Mouse (Mus musculus): Measurements from ENCODE around the gene Map1lc3b.

GRCm38 (mm10) chr8:121584730-121585129 is 5.4 kb upstream of the Map1lc3b start:
- TF ChIP-seq POLR2A (IDR thresholded peaks at IDR 0.05; ENCODE audit: insufficient read length, low read depth) (no peak), POLR2AphosphoS2 (IDR thresholded peaks at IDR 0.05; ENCODE audit: insufficient read length, low read depth) (no peak), E2F4 (IDR thresholded peaks at IDR 0.05; ENCODE audit: insufficient read depth) (no peak), TCF12 (IDR thresholded peaks at IDR 0.05; ENCODE audit: insufficient read depth, poor library complexity, severe bottlenecking) (no peak)
